Mouse (Mus musculus): ENCODE measurements around the gene Csmd2. TPM values are rescaled to one million over a fixed set of nuclear protein-coding genes. Genes with fewer than 3 reads are reported as not detected.

Gene Csmd2
- total RNA-seq, 1 experiment from 2014 or later: 0.59 TPM

GRCm38 (mm10) chr4:128341315-128341714, 353.7 kb downstream of the Csmd2 start:
- DNase-seq: no peak

- DNase-seq: no peak
Observed at GRCm38 (mm10) chr4:128342208-128342607, 354.6 kb downstream of the Csmd2 start.

GRCm38 (mm10) chr4:128358751-128359150, 371.1 kb downstream of the Csmd2 start:
- no peak for DNase-seq

GRCm38 (mm10) chr4:128365851-128366250, 378.2 kb downstream of the Csmd2 start:
- no peak for DNase-seq

GRCm38 (mm10) chr4:128368088-128368487, 380.4 kb downstream of the Csmd2 start:
- DNase-seq: no peak

- no peak for DNase-seq
Observed at GRCm38 (mm10) chr4:128371766-128372165, 384.1 kb downstream of the Csmd2 start.

- no peak for DNase-seq
Observed at GRCm38 (mm10) chr4:128373196-128373595, 385.5 kb downstream of the Csmd2 start.

GRCm38 (mm10) chr4:128374051-128374450, 386.4 kb downstream of the Csmd2 start:
- DNase-seq: no peak

GRCm38 (mm10) chr4:128378946-128379345, 391.3 kb downstream of the Csmd2 start:
- no peak for DNase-seq

- DNase-seq: no peak
Observed at GRCm38 (mm10) chr4:128381331-128381730, 393.7 kb downstream of the Csmd2 start.

GRCm38 (mm10) chr4:128383800-128384199, 396.1 kb downstream of the Csmd2 start:
- DNase-seq: no peak

GRCm38 (mm10) chr4:128391484-128391883, 403.8 kb downstream of the Csmd2 start:
- no peak for DNase-seq

- no peak for DNase-seq
Observed at GRCm38 (mm10) chr4:128392279-128392678, 404.6 kb downstream of the Csmd2 start.

GRCm38 (mm10) chr4:128393864-128394263, 406.2 kb downstream of the Csmd2 start:
- DNase-seq: no peak

GRCm38 (mm10) chr4:128396616-128397015, 409.0 kb downstream of the Csmd2 start:
- no peak for DNase-seq

- no peak for DNase-seq
Observed at GRCm38 (mm10) chr4:128397804-128398203, 410.1 kb downstream of the Csmd2 start.

- DNase-seq: no peak
Observed at GRCm38 (mm10) chr4:128398948-128399347, 411.3 kb downstream of the Csmd2 start.

GRCm38 (mm10) chr4:128400016-128400415, 412.4 kb downstream of the Csmd2 start:
- DNase-seq: no peak

GRCm38 (mm10) chr4:128401591-128401990, 413.9 kb downstream of the Csmd2 start:
- DNase-seq: no peak

GRCm38 (mm10) chr4:128402706-128403105, 415.0 kb downstream of the Csmd2 start:
- DNase-seq: no peak

- DNase-seq: no peak
Observed at GRCm38 (mm10) chr4:128405576-128405975, 417.9 kb downstream of the Csmd2 start.

- no peak for DNase-seq
Observed at GRCm38 (mm10) chr4:128407084-128407845, 419.6 kb downstream of the Csmd2 start.

- no peak for DNase-seq
Observed at GRCm38 (mm10) chr4:128411941-128412630, 424.4 kb downstream of the Csmd2 start.

GRCm38 (mm10) chr4:128414741-128415140, 427.1 kb downstream of the Csmd2 start:
- no peak for DNase-seq
